Mouse (Mus musculus) small intestine, adult 2 months (tissue): ENCODE results near the gene Pak6.

Source experiments
- CTCF ChIP-seq: fragments of 200-500 bp; IDR thresholded peaks from 2 replicates; pipeline ENCODE4 v1.5.1; 2012; ENCODE audit warnings: low read depth, mild to moderate bottlenecking, control low read depth, inconsistent platforms, low read length, moderate library complexity, mixed read lengths; ENCODE audit not compliant: insufficient replicate concordance, insufficient read length; ENCODE audit errors: extremely low read depth
- POLR2A ChIP-seq: fragments of 200-500 bp; IDR thresholded peaks from 2 replicates; pipeline ENCODE4 v1.6.1; 2012; ENCODE audit warnings: low read depth, mild to moderate bottlenecking, control low read depth, inconsistent platforms, low read length, moderate library complexity

DNA sequence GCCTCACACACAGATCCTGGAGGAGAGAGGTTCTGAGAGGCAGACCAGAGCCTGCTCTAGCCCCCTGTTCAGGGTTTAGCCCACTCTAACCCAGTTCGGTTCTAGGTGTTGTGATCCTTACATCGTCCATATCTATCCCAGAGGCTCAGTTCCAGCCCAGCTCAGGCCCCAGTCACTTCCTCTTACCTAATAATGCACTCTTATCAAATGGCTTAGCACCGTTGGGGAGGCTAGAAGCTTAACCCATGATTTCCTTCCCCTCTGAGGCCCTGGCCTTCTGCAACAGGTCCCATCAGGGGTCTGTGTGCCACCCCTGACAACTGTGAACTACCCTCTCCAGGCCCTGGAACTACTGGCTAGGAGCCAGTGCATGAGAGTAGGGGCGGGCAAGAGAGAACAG lies 66.1 kb downstream of the Pak6 start:
- TF ChIP-seq CTCF (no peak), POLR2A (no peak)
